Mouse (Mus musculus) intestine, embryonic 16.5 days (tissue): Measurements from ENCODE around the gene Arpp19. TPM values are rescaled to one million over a fixed set of nuclear protein-coding genes. Genes with fewer than 3 reads are reported as not detected.
A peak's percentile ranks its signal among the peaks of the same experiment; 100 is the strongest.

Experiments
- ATAC-seq: fragments of 200-750 bp; cut with Nextera tagmentation; 2 replicates; pipeline ENCODE4 v1.8.0; 2017; ENCODE audit warnings: moderate TSS enrichment, moderate library complexity
- H3K27ac ChIP-seq: fragments of 300-500 bp; sonication (generic); 2 replicates; pipeline ENCODE4 v1.5.1; 2014; ENCODE audit warnings: mild to moderate bottlenecking, low read length
- H3K27me3 ChIP-seq: fragments of 300-500 bp; sonication (generic); replicated peaks from 2 replicates; pipeline ENCODE4 v1.6.1; 2014; ENCODE audit warnings: low read length, control low read depth, mixed read lengths; ENCODE audit not compliant: control insufficient read depth, insufficient read depth
- H3K36me3 ChIP-seq: fragments of 300-500 bp; sonication (generic); 2 replicates; pipeline ENCODE4 v1.6.1; 2014; ENCODE audit warnings: low read length, control low read depth; ENCODE audit not compliant: control insufficient read depth, insufficient read depth
- H3K4me1 ChIP-seq: fragments of 300-500 bp; sonication (generic); 2 replicates; pipeline ENCODE4 v1.6.1; 2014; ENCODE audit warnings: low read length, control low read depth, mixed read lengths; ENCODE audit not compliant: control insufficient read depth, insufficient read depth
- H3K4me2 ChIP-seq: fragments of 300-500 bp; sonication (generic); 2 replicates; pipeline ENCODE4 v1.6.1; 2014; ENCODE audit warnings: low read depth, low read length, control low read depth
- H3K4me3 ChIP-seq: fragments of 300-500 bp; sonication (generic); 2 replicates; pipeline ENCODE4 v1.5.1; 2014; ENCODE audit warnings: mild to moderate bottlenecking, low read length
- H3K9ac ChIP-seq: fragments of 300-500 bp; sonication (generic); 2 replicates; pipeline ENCODE4 v1.6.1; 2014; ENCODE audit warnings: low read depth, low read length
- H3K9me3 ChIP-seq: fragments of 300-500 bp; sonication (generic); 2 replicates; pipeline ENCODE4 v1.6.1; 2016; ENCODE audit warnings: low read length, control low read depth; ENCODE audit not compliant: control insufficient read depth
- WGBS: fragments of 180-500 bp; shearing (Covaris S2); extraction: QIAGEN DNeasy Blood & Tissue Kit; methylation state at CpG from one replicate; pipeline ENCODE4 v1.1.7; 2014; 5-methylcytosine and 5-hydroxymethylcytosine counted together
- polyA plus RNA-seq: library from polyadenylated mRNA; unstranded; fragments of >200 nt; fragmentation: Nextera tagmentation; extraction: Ambion mirVana; gene quantifications from 2 replicates; pipeline ENCODE4 v1.2.1, GENCODE M21; 2015

Arpp19 gene
- 264 and 267 TPM in 2 replicates for polyA plus RNA-seq

DNA sequence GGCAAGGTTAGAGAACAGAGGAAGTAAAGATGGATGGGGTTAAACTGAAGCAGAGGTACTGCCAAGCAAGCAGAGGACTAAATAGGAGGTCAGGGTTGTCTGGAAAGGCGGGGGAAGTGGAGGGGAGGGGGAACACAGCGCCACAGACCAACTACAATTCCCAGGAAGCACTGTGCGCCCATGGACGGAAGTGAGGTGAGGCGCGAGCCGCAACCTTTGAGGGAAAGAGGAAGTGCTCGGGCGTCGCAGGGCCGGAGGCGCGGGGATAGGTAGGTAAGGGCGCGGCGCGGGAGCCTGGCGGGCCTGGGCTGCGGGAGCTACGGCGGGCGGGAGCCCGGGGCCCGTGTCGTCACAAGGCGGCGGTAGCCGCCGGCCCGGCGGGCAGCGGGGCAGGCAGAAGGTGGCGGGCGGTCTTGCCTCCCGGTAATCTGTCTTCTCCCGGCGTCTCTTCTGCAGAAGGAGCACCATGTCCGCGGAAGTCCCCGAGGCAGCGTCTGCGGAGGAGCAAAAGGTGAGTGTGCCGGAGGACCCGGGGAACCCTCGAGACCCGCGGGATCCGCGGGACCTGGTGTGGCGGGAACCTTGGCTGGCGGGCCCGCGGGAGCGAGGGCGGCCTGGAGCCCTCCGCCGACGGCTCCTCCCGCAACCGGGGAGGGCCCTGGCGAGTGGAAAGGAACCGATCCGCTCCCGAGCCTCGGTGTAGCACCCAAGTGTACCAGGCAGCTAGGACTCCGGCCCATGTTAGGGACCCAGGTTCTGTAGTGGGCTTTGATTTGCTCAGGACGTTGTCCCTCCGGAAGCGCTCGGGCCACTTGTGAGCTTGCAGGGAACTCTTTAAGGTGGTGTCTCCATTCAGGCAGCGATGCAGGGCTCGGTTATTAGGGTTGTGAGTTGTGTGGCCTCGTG, at the start of gene Arpp19:
Gene Arpp19, plus strand, starts transcription at position 164 of the 906 bp plus-strand sequence.
- WGBS, result 0% methylated on average over 73 of the region's 73 CpGs
- no peaks in the 10 kb centered on the region for H3K27me3 ChIP-seq
- peak within 1 kb of the TSS; percentile 87 for H3K4me3 ChIP-seq
- no peaks in the 10 kb centered on the region for H3K9me3 ChIP-seq
- peak; percentile 95 for ATAC-seq
- no peaks in the 10 kb centered on the region for H3K36me3 ChIP-seq
- H3K4me2 ChIP-seq, result peak within 1 kb of the TSS; percentile 62
- peaks cover 15% of the 10 kb centered on the region for H3K4me1 ChIP-seq
- peak within 1 kb of the TSS; percentile 93 for H3K9ac ChIP-seq
- peak within 1 kb of the TSS; percentile 75 for H3K27ac ChIP-seq

DNA sequence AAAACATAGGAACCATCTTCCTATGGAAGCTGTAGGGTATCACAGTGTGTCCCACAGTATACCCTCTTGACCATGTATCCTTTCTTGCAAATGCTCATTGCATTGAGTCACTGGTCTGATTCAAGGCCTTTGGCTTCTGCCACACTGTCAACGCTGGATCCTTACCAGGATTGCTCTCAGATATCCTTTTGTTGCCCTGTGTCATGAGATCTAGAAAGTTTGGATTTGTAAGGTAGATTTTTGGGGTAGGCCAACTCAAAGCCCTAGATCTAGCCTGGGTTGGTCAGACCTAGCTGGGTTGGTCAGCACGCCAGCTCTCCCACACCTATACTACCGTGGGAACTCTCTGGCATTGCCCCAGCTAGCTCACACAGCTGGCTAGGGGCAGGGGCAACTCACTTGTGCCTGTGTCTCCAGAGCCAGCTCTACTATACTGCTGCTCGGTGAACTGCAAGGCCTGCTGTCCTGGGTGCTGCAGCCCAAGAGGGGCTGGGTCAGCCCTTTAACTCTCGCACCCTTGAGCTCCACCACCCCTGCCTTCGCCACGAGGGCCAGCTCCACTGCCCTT, 48.4 kb upstream of the Arpp19 start:
- no peak for ATAC-seq
- WGBS, result 87% methylated on average over 7 of the region's 7 CpGs

DNA sequence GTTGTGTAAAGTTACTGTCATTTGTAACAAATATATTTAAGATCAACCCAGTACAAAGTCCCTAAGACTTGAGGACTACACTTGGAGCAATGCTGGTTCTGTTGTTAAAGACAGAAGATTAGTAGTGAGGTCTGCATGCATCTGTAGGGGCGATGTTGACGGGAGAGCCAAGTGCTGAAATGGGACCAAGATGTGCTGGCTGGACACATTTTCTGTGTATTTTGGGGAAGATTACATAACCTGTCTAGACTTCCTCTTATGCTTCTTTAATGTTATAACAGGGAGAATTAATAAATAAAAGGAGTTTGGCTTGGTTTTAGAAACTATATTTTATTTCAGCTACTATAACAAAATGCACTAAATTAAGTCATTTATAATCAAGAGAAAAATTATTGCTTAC, 47.4 kb upstream of the Arpp19 start:
- H3K4me2 ChIP-seq, result no peak overlapping the region
- WGBS, result 67% methylated on average over 2 of the region's 2 CpGs
- H3K36me3 ChIP-seq, result no peaks in the 10 kb centered on the region
- no peak overlapping the region for H3K9ac ChIP-seq
- no peak overlapping the region for H3K4me3 ChIP-seq
- H3K4me1 ChIP-seq, result no peaks in the 10 kb centered on the region
- no peaks in the 10 kb centered on the region for H3K27me3 ChIP-seq
- no peaks in the 10 kb centered on the region for H3K9me3 ChIP-seq
- ATAC-seq, result no peak
- H3K27ac ChIP-seq, result no peak overlapping the region

More for the DNA sequence above, 48.4 kb upstream of the Arpp19 start:
- Histone ChIP-seq H3K27ac (no peak overlapping the region), H3K27me3 (no peaks in the 10 kb centered on the region), H3K4me1 (no peaks in the 10 kb centered on the region), H3K36me3 (no peaks in the 10 kb centered on the region), H3K4me3 (no peak overlapping the region), H3K9me3 (no peaks in the 10 kb centered on the region), H3K9ac (no peak overlapping the region), H3K4me2 (no peak overlapping the region)

DNA sequence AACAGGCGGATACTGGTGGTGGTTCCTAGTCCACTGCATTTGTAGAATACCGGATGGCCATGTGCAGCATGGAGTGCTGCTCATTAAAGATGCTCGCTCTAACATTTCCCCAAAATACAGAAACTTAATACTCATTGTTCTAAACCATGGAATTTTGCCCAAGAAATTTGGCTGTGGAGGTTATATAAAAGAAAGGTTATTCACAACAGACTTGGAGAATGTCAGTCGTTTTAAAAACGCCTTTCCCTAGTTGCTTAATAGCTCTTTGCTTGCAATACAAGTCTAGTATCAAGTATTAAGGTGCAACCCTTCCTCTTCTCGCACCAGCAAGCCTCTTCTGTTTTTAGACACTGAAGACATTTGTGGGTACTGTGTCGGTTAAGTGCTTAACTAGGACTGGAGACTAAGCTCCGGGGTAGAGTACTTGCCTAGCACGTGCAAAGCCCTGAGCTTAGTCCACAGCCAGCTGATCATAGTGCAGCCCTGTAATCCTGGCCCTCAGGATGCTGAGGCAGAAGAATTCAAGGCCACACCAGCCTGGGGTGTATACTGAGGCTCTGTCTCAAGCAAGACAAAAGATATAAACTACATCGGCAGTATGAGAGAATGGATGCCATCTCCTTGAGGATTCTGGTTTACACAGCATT, 42.7 kb upstream of the Arpp19 start:
- Histone ChIP-seq H3K27me3 (no peaks in the 10 kb centered on the region), H3K27ac (no peak overlapping the region), H3K4me1 (no peaks in the 10 kb centered on the region), H3K9me3 (no peaks in the 10 kb centered on the region), H3K4me3 (no peak overlapping the region), H3K4me2 (no peak overlapping the region), H3K36me3 (no peaks in the 10 kb centered on the region), H3K9ac (no peak overlapping the region)
- 78% methylated on average over 10 of the region's 10 CpGs for WGBS
- no peak for ATAC-seq

DNA sequence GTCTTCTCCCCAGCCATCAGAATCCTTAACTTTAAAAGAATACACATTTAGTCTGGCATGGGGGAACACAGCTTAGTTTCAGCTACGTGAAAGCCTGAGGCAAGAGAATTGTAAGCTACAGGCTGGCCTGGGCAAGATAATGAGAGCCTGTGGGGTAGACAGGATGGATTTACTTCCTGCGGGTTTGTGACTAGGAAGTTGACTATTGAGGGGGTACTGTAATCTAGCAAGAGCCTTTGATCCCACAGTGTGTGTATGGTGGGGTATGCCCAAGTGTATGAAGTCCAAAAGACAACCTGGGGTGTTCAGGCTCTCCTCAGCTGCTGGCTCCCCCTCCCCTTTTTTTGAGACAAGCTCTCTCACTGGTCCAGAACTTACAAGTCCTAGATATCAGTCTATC, 41.1 kb upstream of the Arpp19 start:
- no peaks in the 10 kb centered on the region for H3K9me3 ChIP-seq
- no peaks in the 10 kb centered on the region for H3K36me3 ChIP-seq
- no peak overlapping the region for H3K4me2 ChIP-seq
- WGBS, result 69% methylated on average over 2 of the region's 2 CpGs
- H3K4me1 ChIP-seq, result 0 out of 2 replicates have a peak, but pooled peaks cover 4% of the 10 kb centered on the region
- no peak for ATAC-seq
- H3K27ac ChIP-seq, result no peak overlapping the region
- no peak overlapping the region for H3K9ac ChIP-seq
- no peak overlapping the region for H3K4me3 ChIP-seq
- H3K27me3 ChIP-seq, result no peaks in the 10 kb centered on the region

DNA sequence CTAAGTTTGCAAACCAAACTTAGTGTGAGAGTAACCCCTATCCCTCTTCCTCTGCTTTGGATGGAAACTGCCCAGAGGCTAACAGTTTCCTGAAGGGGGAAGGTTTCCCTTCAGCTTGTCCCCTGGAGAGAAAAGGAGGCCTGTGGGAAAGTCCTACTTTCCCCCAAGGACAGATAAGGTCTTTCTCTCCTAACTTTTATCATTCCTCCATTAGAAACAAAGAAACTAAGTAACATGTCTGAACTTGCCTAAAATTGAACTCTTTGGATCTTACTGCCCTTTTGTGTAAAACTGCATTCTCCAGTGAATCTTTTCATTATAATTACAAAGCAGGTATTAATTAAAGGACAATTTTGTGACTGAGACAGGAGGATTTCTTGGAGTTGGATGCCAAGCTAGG, 39.4 kb upstream of the Arpp19 start:
- Histone ChIP-seq H3K4me2 (no peak overlapping the region), H3K9ac (no peak overlapping the region)
- no peak for ATAC-seq

DNA sequence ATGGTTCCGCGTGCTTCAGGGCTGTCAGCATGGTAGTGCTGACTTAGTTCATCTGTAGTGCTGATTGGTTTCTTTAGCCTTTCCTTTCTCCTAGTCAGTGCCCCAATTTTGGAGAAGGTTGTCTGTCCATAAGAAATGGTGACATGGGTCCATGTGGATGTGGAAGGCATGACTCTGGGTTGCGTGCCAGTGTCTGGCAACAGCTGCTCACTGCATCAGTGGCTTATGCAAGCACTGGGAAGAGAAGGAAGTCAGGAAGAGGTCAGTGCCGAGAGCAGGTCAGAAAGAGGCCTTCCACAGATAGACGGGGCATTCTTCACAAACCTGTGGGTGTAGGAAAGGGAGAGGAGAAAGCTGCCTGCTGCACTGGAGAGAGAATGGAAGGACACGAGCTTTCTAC, 36.4 kb upstream of the Arpp19 start:
- H3K9ac ChIP-seq, result no peak overlapping the region
- H3K4me1 ChIP-seq, result 0 out of 2 replicates have a peak, but pooled peaks cover 8% of the 10 kb centered on the region
- no peak overlapping the region for H3K4me3 ChIP-seq
- WGBS, result 68% methylated on average over 6 of the region's 6 CpGs
- no peak for ATAC-seq
- no peaks in the 10 kb centered on the region for H3K27me3 ChIP-seq
- H3K27ac ChIP-seq, result peak overlapping the region; percentile 43
- no peak overlapping the region for H3K4me2 ChIP-seq
- no peaks in the 10 kb centered on the region; the same call in 1 of the 2 replicates for H3K36me3 ChIP-seq
- no peaks in the 10 kb centered on the region for H3K9me3 ChIP-seq

More for the DNA sequence above, 39.4 kb upstream of the Arpp19 start:
- Histone ChIP-seq H3K27ac (no peak overlapping the region), H3K27me3 (no peaks in the 10 kb centered on the region), H3K4me1 (0 out of 2 replicates have a peak, but pooled peaks cover 8% of the 10 kb centered on the region), H3K4me3 (no peak overlapping the region), H3K36me3 (no peaks in the 10 kb centered on the region), H3K9me3 (no peaks in the 10 kb centered on the region)

DNA sequence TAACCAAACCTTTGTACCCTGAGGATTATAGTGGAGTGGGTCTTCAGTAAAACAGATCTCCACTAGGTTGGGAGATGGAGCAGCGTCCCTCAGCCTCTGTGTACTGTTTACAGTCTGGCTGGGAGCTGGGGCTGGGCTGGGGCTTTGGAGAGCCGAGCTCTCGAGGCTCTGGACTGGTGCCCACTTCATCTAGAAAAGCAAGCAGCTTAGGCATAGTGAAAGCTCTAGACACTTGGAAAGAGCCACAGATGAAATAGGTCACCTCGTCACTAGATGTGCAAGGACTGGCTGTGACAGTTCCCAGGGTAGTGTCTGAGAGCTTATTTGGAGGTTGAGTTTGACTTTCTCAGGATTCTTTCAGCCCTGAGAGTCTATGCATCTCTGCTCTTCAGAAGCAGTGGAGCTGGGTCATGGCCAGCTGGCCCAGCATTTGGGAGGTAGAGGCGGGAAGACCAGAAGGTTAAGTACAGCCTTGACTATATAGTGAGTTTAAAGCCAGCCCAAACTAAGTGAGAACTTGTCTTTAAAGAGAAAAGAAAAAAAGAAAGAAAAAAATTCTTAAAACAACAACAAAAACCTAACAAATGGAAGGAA, 35.7 kb upstream of the Arpp19 start:
- Histone ChIP-seq H3K4me2 (no peak overlapping the region), H3K36me3 (no peaks in the 10 kb centered on the region; the same call in 1 of the 2 replicates), H3K4me3 (no peak overlapping the region), H3K4me1 (0 out of 2 replicates have a peak, but pooled peaks cover 8% of the 10 kb centered on the region), H3K9me3 (no peaks in the 10 kb centered on the region), H3K27me3 (no peaks in the 10 kb centered on the region), H3K9ac (no peak overlapping the region), H3K27ac (peak overlapping the region; percentile 55)
- 32% methylated on average over 5 of the region's 5 CpGs for WGBS
- ATAC-seq, result peak; percentile 81

DNA sequence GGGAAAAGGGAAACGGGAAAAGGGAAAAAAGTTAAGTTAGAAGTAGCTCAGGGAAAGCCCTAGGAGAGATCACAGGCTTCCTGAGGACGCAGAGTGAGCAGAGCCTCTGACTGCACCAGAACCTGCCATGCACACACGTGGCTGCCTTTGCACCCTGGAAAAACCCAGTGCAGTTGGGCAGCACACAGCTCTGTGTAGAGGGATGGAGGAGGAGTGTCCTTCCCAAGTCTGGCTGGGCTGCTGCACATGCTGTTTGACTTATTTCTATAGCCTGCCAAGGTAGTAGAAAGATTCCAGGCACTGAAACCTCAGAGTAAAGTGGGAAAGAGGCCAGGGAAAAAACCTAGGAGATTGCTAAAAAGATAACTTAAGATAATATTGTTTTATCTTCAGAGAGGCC, 35.2 kb upstream of the Arpp19 start:
- 0 out of 2 replicates have a peak, but pooled peaks have one; percentile 42 for ATAC-seq
- H3K4me3 ChIP-seq, result no peak overlapping the region
- H3K9ac ChIP-seq, result no peak overlapping the region
- WGBS, result 57% methylated on average over 3 of the region's 3 CpGs
- H3K27ac ChIP-seq, result no peak overlapping the region
- 0 out of 2 replicates have a peak, but pooled peaks cover 8% of the 10 kb centered on the region for H3K4me1 ChIP-seq
- no peaks in the 10 kb centered on the region for H3K9me3 ChIP-seq
- H3K4me2 ChIP-seq, result no peak overlapping the region
- no peaks in the 10 kb centered on the region; the same call in 1 of the 2 replicates for H3K36me3 ChIP-seq
- H3K27me3 ChIP-seq, result no peaks in the 10 kb centered on the region
